In genomic region chrX:36816368-36816899, GRCm38 (mm10) we compare ENCODE assay signal across 9 mouse cellular contexts. TPM values are rescaled to one million over a fixed set of nuclear protein-coding genes. Genes with fewer than 3 reads are reported as not detected.
DNase-seq lines count a peak whose midpoint lies in the region; ATAC-seq and TF ChIP-seq lines count a peak whose summit lies in the region.
"Had no signal": no experiment of that assay in that cellular context is flagged by ENCODE, and none has a peak within 500 bp of the region (broad histone marks: within the 10 kb centered on the region; RNA-seq: fewer than 3 reads in every experiment).

No protein-coding gene starts in this region.

- 31% methylated on average over 8 of the region's 8 CpGs for WGBS in lung, postnatal 0 days
- WGBS in lung, adult 2 months, result 46% methylated on average over 8 of the region's 8 CpGs
- WGBS in forebrain, embryonic 16.5 days, result 19% methylated on average over 8 of the region's 8 CpGs
- WGBS in liver, embryonic 14.5 days (ENCODE audit: insufficient replicate concordance), result 49% methylated on average over 8 of the region's 8 CpGs

- H3K4me3 ChIP-seq in lung, postnatal 0 days (ENCODE audit: low read depth, low read length), result no peak overlapping the region
- H3K4me3 ChIP-seq in lung, adult 2 months (replicated peaks; ENCODE audit: extremely low read depth, low read depth, low read length), result no peak overlapping the region
- H3K4me3 ChIP-seq in forebrain, embryonic 16.5 days (replicated peaks; ENCODE audit: low read length), result no peak overlapping the region; the same call in 1 of the 2 replicates
- H3K4me3 ChIP-seq in liver, embryonic 14.5 days (ENCODE audit: insufficient read depth in 1 of 2, low read depth in 2 of 2, low read length in 2 of 2), result no peak overlapping the region

- H3K27me3 ChIP-seq in lung, postnatal 0 days (replicated peaks; ENCODE audit: insufficient read depth, low read length), result no peaks in the 10 kb centered on the region
- H3K27me3 ChIP-seq in forebrain, embryonic 16.5 days (replicated peaks; ENCODE audit: control insufficient read depth, insufficient read depth, low read length), result no peaks in the 10 kb centered on the region
- no peaks in the 10 kb centered on the region for H3K27me3 ChIP-seq in liver, embryonic 14.5 days (ENCODE audit: control insufficient read depth, insufficient read depth, low read length)
- H3K27me3 ChIP-seq: limb, embryonic 15.5 days had no signal

- H3K4me2 ChIP-seq in lung, postnatal 0 days (replicated peaks; ENCODE audit: low read depth, low read length), result no peak overlapping the region
- peak overlapping the region; percentile 36 for H3K4me2 ChIP-seq in forebrain, embryonic 16.5 days (ENCODE audit: low read length)
- H3K4me2 ChIP-seq in liver, embryonic 14.5 days (ENCODE audit: low read depth), result peak overlapping the region; percentile 58

- no peak for TF ChIP-seq CTCF in lung, postnatal 0 days (IDR thresholded peaks at IDR 0.05)
- no peak for TF ChIP-seq CTCF in lung, adult 2 months (IDR thresholded peaks at IDR 0.05; ENCODE audit: insufficient read depth, low read length)
- TF ChIP-seq CTCF in liver, embryonic 14.5 days (IDR thresholded peaks at IDR 0.05; ENCODE audit: low read depth), result no peak

- no peak for DNase-seq in lung, postnatal 0 days (ENCODE audit: low spot score)
- no peak for DNase-seq in lung, adult 2 months
- no peak for DNase-seq in liver, embryonic 14.5 days (ENCODE audit: low read depth in 3 of 3, low spot score in 3 of 3)
- no peak for DNase-seq in left cerebral cortex, adult 9 months (ENCODE audit: low spot score in 2 of 2)
- DNase-seq in right cerebral cortex, postnatal 10 days (ENCODE audit: low spot score in 2 of 2), result no peak
- no peak for DNase-seq in adrenal gland, postnatal 36 days
- DNase-seq: cerebellum, adult 9-10 months had no signal

- TF ChIP-seq EP300 in lung, postnatal 0 days (IDR thresholded peaks at IDR 0.05), result no peak
- no peak for TF ChIP-seq EP300 in liver, embryonic 14.5 days (IDR thresholded peaks at IDR 0.05; ENCODE audit: low read depth)

- H3K9ac ChIP-seq in lung, postnatal 0 days (replicated peaks; ENCODE audit: low read depth), result no peak overlapping the region
- peak overlapping the region; percentile 29; the same call in 1 of the 2 replicates for H3K9ac ChIP-seq in forebrain, embryonic 16.5 days (replicated peaks; ENCODE audit: low read depth, low read length)
- H3K9ac ChIP-seq in liver, embryonic 14.5 days (replicated peaks), result no peak overlapping the region
- H3K9ac ChIP-seq: limb, embryonic 15.5 days had no signal

- no peaks in the 10 kb centered on the region for H3K36me3 ChIP-seq in lung, postnatal 0 days (ENCODE audit: insufficient read depth, low read length)
- no peaks in the 10 kb centered on the region for H3K36me3 ChIP-seq in forebrain, embryonic 16.5 days (ENCODE audit: control insufficient read depth, insufficient read depth)
- no peaks in the 10 kb centered on the region for H3K36me3 ChIP-seq in liver, embryonic 14.5 days (replicated peaks; ENCODE audit: control insufficient read depth, insufficient read depth, low read depth)
- H3K36me3 ChIP-seq: limb, embryonic 15.5 days had no signal

- H3K4me1 ChIP-seq in lung, postnatal 0 days (ENCODE audit: insufficient read depth, low read depth, low read length), result no peaks in the 10 kb centered on the region
- no peaks in the 10 kb centered on the region for H3K4me1 ChIP-seq in lung, adult 2 months (ENCODE audit: control insufficient read depth, insufficient read depth, low read length)
- peaks cover 10% of the 10 kb centered on the region; the same call in 1 of the 2 replicates for H3K4me1 ChIP-seq in forebrain, embryonic 16.5 days (replicated peaks; ENCODE audit: control insufficient read depth, insufficient read depth, low read length)
- peaks cover 0 to 7% of the 10 kb centered on the region in 2 experiments; a peak in 2 of 4 replicates for H3K4me1 ChIP-seq in liver, embryonic 14.5 days (replicated peaks; ENCODE audit: control insufficient read depth in 2 of 2, insufficient read depth in 2 of 2, low read length in 1 of 2)

- no peak for TF ChIP-seq POLR2A in lung, adult 2 months (IDR thresholded peaks at IDR 0.05; ENCODE audit: borderline replicate concordance, extremely low read depth, low read depth, low read length)

- H3K9me3 ChIP-seq in lung, postnatal 0 days (ENCODE audit: low read length), result no peaks in the 10 kb centered on the region
- H3K9me3 ChIP-seq in forebrain, embryonic 16.5 days (ENCODE audit: control insufficient read depth, low read length), result no peaks in the 10 kb centered on the region
- H3K9me3 ChIP-seq in liver, embryonic 14.5 days (ENCODE audit: control insufficient read depth, low read length), result no peaks in the 10 kb centered on the region
- H3K9me3 ChIP-seq: limb, embryonic 15.5 days had no signal

- H3K27ac ChIP-seq in lung, postnatal 0 days (ENCODE audit: low read length), result peak overlapping the region; percentile 62; the same call in 1 of the 2 replicates
- H3K27ac ChIP-seq in forebrain, embryonic 16.5 days (ENCODE audit: low read length), result peak overlapping the region; percentile 84; the same call in 1 of the 2 replicates
- H3K27ac ChIP-seq in liver, embryonic 14.5 days, result no peak overlapping the region
- H3K27ac ChIP-seq: limb, embryonic 15.5 days had no signal

- no peak for ATAC-seq in lung, postnatal 0 days
- peak; percentile 28 for ATAC-seq in forebrain, embryonic 16.5 days
- ATAC-seq in liver, embryonic 14.5 days (ENCODE audit: insufficient read depth), result no peak

RNA-seq across cellular contexts. Expression of gene Slc25a5, which starts 21.0 kb away (rescaled TPM):
- polyA plus RNA-seq in lung, postnatal 0 days (2015; fragmentation: Nextera tagmentation; extraction: Ambion mirVana), result 576 and 678 TPM in 2 replicates
- polyA plus RNA-seq in lung, adult 2 months (2012; rRNA removed), result 299 and 343 TPM in 2 replicates
- 460 and 461 TPM in 2 replicates for polyA plus RNA-seq in forebrain, embryonic 16.5 days (2015; fragmentation: Nextera tagmentation; extraction: Ambion mirVana)
- 291 and 352 TPM in 2 replicates for polyA plus RNA-seq in liver, embryonic 14.5 days (2012; rRNA removed)
- polyA plus RNA-seq in liver, embryonic 14.5 days (2014; fragmentation: Nextera tagmentation; extraction: Ambion mirVana), result 514 and 522 TPM in 2 replicates
- 100 to 1,000 TPM; 483 to 490 TPM for total RNA-seq in adrenal gland, postnatal 36 days (2021)

RNA-seq across cellular contexts. Expression of gene Ube2a, which starts 57.3 kb away (rescaled TPM):
- polyA plus RNA-seq in lung, postnatal 0 days (2015; fragmentation: Nextera tagmentation; extraction: Ambion mirVana), result 176 and 189 TPM in 2 replicates
- 23.1 and 27.1 TPM in 2 replicates for polyA plus RNA-seq in lung, adult 2 months (2012; rRNA removed)
- polyA plus RNA-seq in forebrain, embryonic 16.5 days (2015; fragmentation: Nextera tagmentation; extraction: Ambion mirVana), result 109 and 112 TPM in 2 replicates
- polyA plus RNA-seq in liver, embryonic 14.5 days (2012; rRNA removed), result 19.4 and 21.4 TPM in 2 replicates
- polyA plus RNA-seq in liver, embryonic 14.5 days (2014; fragmentation: Nextera tagmentation; extraction: Ambion mirVana), result 72.8 and 80.2 TPM in 2 replicates
- 10 to 100 TPM; 63.2 to 66.3 TPM for total RNA-seq in adrenal gland, postnatal 36 days (2021)

RNA-seq across cellular contexts. Expression of gene C330007P06Rik, which starts 57.5 kb away (rescaled TPM):
- 21.2 and 23.9 TPM in 2 replicates for polyA plus RNA-seq in lung, postnatal 0 days (2015; fragmentation: Nextera tagmentation; extraction: Ambion mirVana)
- 18.6 and 22.7 TPM in 2 replicates for polyA plus RNA-seq in lung, adult 2 months (2012; rRNA removed)
- 25.2 and 30.8 TPM in 2 replicates for polyA plus RNA-seq in forebrain, embryonic 16.5 days (2015; fragmentation: Nextera tagmentation; extraction: Ambion mirVana)
- 5.2 and 6.2 TPM in 2 replicates for polyA plus RNA-seq in liver, embryonic 14.5 days (2012; rRNA removed)
- polyA plus RNA-seq in liver, embryonic 14.5 days (2014; fragmentation: Nextera tagmentation; extraction: Ambion mirVana), result 14.6 and 17.8 TPM in 2 replicates
- 10 to 100 TPM; 50.3 to 51.5 TPM for total RNA-seq in adrenal gland, postnatal 36 days (2021)
